Mouse (Mus musculus) CD4-positive, CD25-positive, alpha-beta regulatory T cell, adult 2 months (primary cell): ENCODE measurements at regions not wholly inside any gene's neighbourhood (a gene's known extent, or its start where the extent isn't known, plus 50 kb on each side); places are given as distances from the start of the nearest gene placed in this dataset.

Source experiments
- DNase-seq: peaks from one replicate; pipeline ENCODE4 v3.0.0-alpha.2; 2012; ENCODE audit warnings: low read depth, low spot score

GRCm38 (mm10) chr5:15773839-15774238 is 59.8 kb upstream of the Speer4c start:
- DNase-seq, result no peak

GRCm38 (mm10) chr5:15774567-15774966 is 60.5 kb upstream of the Speer4c start:
- no peak for DNase-seq

- DNase-seq, result no peak
These were observed 62.0 kb upstream of the Speer4c start for GRCm38 (mm10) chr5:15776106-15776505.

GRCm38 (mm10) chr5:15803583-15803982 is 89.5 kb upstream of the Speer4c start:
- no peak for DNase-seq

- no peak for DNase-seq
These were observed 102.8 kb upstream of the Speer4c start for GRCm38 (mm10) chr5:15816864-15817263.

- DNase-seq, result no peak
These were observed 103.3 kb upstream of the Speer4c start for GRCm38 (mm10) chr5:15817366-15817765.

GRCm38 (mm10) chr5:15822989-15823388 is 108.9 kb upstream of the Speer4c start:
- DNase-seq, result no peak

GRCm38 (mm10) chr5:15831527-15831926 is 103.0 kb upstream of the Cacna2d1 start:
- no peak for DNase-seq

GRCm38 (mm10) chr5:15832338-15832737 is 102.2 kb upstream of the Cacna2d1 start:
- no peak for DNase-seq

- DNase-seq, result peak; percentile 2
These were observed 96.2 kb upstream of the Cacna2d1 start for GRCm38 (mm10) chr5:15838108-15838972.

GRCm38 (mm10) chr5:15846790-15847189 is 87.7 kb upstream of the Cacna2d1 start:
- DNase-seq, result no peak

GRCm38 (mm10) chr5:15849520-15849919 is 85.0 kb upstream of the Cacna2d1 start:
- no peak for DNase-seq

GRCm38 (mm10) chr5:15850126-15850801 is 84.2 kb upstream of the Cacna2d1 start:
- no peak for DNase-seq

GRCm38 (mm10) chr5:15854752-15855151 is 79.7 kb upstream of the Cacna2d1 start:
- no peak for DNase-seq

- no peak for DNase-seq
These were observed 77.5 kb upstream of the Cacna2d1 start for GRCm38 (mm10) chr5:15857034-15857433.

GRCm38 (mm10) chr5:15874065-15874464 is 60.4 kb upstream of the Cacna2d1 start:
- no peak for DNase-seq

- no peak for DNase-seq
These were observed 51.5 kb upstream of the Cacna2d1 start for GRCm38 (mm10) chr5:15883004-15883403.
